Mouse (Mus musculus) T-cell, adult 2 months (primary cell): Measurements from ENCODE around the gene Imp4.
"Not testable (repeated sequence)": the region's sequence is repeated elsewhere in the genome, so short reads cannot be mapped to it uniquely, and the experiment has no call there.

ENCODE experiments used
- DNase-seq: peaks from one replicate; pipeline ENCODE4 v3.0.0; 2022; ENCODE audit warnings: low spot score

Gene Imp4

DNA sequence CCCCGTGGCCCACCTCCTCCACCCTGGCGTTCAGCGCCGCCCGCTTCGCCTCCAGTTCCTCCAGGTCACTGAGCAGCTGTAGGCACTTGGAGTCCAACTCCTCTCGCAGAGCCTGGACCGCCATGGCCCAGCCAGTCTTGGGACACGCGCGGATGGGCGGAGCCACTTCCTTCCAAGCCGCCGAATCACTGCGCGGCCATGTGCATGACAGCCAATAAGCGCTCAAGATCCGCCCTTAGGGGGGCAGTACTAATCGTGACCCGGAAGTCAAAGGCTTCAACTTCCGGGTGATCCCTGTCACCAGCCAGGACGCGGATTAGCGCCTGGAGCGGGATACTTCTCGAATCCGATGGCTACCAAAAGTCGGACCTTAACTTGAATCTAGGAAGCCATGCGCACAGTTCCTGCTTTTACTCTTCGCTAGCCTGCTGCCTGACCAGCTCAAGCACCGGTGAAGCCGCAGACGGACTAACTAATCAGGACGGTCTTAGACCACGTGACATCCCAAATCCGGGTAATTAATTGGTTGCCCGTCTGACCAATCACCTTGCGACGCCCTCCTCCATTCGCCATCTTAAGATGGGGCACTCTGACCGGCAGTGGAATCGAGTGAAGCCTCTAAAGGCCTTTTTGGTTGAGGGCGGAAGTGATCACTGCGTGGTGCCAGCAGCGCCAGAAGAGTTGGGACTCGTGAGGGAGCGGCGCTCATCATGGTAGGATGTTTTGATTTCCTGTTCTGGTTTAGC is at the start of gene Imp4, which contains the start of gene Ccdc115:
Gene Imp4 (plus strand): TSS at position 637 of the 746 bp plus-strand sequence.
Gene Ccdc115 (minus strand): TSS at position 458 of the 746 bp plus-strand sequence.
- peak; percentile 96 for DNase-seq

DNA sequence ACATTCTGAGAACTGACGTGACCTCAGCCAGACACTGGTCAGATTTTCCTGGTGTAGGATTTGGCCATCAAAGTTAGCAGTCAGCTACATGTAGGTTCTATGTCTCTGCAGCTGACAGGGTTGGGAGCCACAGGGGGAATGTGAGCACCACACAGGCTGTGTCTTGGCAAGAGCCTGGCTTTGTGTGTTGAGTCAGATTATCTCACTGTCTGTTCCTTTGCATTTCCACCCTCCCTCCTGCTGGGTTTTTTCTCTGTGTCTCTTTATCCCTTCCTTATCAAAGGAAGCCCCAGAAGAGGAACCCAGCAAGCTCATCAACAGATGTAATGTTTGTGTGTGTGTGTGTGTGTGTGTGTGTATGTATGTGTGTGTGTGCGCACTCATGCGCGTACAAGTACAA is 43.3 kb upstream of the Imp4 start:
- DNase-seq = no peak

DNA sequence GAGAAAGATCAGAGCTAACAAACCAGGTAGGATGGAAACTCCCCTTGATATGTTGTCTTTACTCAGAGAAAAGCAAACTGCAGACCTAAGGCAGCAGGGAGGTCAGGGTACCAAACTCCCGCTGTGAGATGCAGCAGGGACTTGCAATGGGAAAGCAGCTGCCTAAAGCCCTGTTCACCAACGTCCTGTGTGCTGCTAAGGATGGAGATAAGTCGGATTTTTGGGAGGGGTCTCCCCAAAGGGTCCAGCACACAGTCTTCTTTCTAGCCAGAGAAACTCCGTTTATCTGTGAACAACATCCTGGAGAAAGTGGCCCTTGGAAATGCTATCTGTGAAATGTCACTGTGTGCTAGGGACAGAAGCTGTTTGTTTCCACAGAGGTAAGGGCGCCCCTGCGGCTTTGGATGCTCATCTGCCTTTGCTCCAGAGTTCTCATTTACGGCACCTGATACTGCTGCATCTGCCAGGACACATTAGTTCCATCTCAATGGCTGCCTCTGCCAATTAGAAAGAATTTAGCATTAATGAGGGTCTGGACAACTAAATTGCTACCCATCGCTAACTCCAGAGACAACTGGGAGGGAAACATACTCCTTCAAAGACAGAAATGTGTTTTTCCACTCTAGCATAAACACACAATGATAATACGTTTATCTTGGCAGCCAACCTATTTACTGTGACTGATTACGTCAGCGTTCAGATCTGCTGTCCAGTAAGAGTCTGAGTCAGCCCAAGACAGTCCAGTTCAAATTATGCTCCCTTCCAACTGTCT is 40.3 kb upstream of the Imp4 start:
- no peak for DNase-seq

DNA sequence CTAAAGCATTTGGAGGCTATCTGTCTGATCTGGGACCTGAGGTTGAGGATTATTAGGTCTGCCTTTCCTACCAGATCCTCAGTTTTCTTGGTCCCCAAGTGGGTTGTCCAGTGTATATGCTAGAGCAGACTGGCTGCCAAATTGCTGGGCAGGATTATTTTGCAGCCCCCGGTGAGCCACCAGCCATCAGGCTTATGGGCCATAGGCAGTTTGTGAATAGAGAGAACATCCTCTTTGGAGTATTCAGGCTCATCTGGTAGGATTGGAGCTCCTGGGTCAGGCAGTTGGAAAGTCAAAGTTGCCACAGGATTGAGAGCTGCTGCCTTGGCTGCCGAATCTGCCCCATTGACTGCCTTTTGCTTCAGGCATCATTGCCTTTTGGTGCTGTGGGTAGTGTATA is 11.2 kb upstream of the Imp4 start:
- DNase-seq = no peak

DNA sequence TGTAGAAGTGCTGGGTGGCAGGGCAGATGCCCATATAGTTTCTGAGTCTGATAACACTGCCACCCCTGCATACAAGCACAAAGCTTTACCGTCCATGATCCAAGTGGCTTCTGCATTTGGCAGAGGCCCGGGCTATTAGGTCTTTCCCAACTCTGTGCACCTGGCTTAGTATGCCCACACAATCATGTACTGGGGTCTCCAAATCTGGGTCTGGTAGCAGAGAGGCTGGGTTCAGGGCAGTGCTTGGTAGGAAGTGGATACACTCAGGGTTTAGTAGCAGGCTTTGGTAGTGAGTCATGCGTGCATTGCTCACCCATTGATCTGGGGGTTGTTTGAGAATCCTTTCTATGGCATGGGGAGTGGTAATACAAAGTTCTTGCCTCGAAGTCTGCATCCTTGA is 10.4 kb upstream of the Imp4 start:
- DNase-seq = no peak

DNA sequence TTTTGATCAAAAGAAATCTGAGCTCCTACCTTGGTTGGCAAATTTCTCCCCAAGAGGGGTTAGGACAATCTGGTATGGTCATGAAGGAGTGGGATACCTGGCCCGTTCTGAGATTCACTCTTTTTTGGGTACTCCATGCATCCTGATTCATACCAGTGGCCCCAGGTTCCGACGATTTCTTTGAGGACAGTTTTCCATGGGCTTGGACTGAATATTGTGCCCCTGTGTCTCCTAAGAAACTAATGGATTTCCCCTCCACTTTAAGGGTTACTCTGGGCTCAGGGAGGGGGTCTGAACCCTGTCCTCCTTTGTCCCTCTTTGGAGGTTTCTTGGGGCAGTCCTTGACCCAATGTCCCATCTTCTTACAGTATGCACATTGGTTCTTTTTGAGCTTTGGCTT is 8.7 kb upstream of the Imp4 start:
- DNase-seq = no peak

DNA sequence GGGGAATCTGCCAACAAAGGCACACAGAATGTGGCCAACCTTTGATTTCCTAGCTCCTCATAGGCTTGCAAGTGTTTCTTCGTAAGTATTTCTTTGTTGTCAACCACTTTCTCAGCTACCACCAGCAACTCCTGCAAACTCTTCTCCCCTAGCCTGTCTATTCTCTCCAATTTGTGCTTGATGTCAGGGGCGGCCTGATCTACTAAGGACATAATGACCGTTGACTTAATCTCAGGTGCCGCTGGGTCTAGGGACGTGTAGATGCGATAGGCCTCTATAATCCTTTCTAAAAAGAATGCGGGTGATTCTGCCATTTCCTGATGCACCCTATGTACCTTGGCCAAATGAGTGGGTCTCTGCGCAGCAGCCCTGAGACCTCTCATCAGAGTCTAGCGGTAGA is 8.2 kb upstream of the Imp4 start:
- DNase-seq = no peak

DNA sequence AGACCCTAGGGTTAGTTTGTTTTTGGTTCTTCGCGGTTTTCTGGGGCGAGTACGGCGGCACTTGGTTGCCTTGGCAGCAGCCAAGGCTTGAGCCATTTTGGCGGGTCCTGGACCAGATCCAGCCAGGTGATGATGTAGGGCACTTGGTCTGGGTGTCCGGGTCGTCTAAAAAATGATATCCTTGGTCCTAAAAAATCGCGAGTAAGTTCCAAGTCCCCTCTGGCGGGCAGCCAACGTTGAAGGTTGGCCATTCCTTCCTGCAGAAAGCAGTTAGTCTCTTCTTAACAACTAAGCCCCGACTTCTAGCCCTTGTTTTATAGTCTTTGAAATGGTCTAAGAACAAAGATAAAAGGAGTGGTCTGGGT is 7.3 kb upstream of the Imp4 start:
- DNase-seq = no peak

GRCm38 (mm10) chr1:34432776-34433481 is 6.7 kb upstream of the Imp4 start:
- DNase-seq = peak; percentile 61

GRCm38 (mm10) chr1:34433891-34434521 is 5.6 kb upstream of the Imp4 start:
- peak; percentile 60 for DNase-seq

GRCm38 (mm10) chr1:34434660-34435160 is 4.9 kb upstream of the Imp4 start:
- peak; percentile 89 for DNase-seq

GRCm38 (mm10) chr1:34435371-34436120 is 4.1 kb upstream of the Imp4 start:
- no peak for DNase-seq

- DNase-seq = no peak
Measured at GRCm38 (mm10) chr1:34436374-34436773, 3.3 kb upstream of the Imp4 start.

- not testable (repeated sequence) for DNase-seq
Measured at GRCm38 (mm10) chr1:34437366-34437765, 2.3 kb upstream of the Imp4 start.

DNA sequence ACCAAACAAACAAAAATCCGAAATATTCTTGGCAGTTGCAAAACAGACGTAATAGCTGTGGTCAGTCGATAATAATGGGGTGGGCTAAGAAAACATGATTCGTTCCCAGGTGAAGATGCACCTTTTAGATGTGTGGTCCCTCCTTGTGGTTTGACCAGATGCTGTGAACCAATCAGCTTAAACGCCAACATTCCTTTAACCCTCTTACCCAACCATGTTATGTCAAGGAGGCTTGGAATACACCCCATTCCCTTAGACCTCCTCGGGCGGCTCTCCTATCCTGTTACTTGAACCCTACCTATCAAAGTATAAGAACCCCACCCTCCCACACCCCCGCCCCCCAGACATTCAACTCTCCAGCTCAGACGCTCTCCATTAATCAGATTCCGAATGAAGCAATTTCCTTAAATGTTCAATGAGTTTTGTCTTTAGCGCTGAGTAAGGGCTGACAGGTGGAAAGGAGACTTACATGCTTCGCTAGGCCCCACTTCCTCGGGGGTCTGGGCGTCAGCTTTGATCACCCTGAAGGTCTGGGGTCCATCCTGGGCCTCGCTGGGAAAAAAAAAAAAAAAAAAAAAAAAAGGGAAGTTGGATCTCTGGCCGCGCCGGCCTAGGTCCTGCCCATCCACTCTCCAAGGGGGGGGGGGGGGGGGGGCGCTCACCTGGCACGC is 1.1 kb upstream of the Imp4 start:
- DNase-seq = no peak

DNA sequence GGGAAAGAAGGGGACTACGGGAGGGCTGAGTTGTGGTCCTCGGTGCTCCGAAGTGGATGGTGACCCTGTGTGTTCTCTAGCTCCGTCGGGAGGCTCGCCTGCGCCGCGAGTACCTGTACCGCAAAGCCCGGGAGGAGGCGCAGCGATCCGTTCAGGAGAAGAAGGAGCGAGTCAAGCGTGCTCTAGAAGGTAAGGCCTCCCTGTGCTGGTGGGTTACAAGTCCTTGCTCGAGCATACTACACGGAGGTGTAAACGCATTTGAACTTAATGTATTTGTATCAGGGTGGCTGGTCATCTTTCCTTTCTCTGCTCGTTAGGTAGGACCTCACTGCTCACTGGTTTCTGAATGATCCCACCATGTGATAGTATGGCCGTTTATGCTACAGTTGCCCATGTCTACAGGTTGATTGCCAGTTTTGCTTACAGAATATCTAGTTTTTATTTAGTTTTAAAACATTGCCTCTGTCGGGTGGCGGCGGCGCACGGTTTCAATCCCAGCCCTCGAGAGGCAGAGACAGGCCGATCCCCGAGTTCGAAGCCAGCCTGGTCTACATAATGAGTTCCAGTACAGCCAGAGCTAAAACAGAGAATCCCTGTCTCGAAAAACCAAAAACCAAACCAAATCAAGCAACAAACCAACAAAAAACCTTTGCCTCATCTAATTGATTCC is 445 bp downstream of the Imp4 start:
- DNase-seq = no peak

DNA sequence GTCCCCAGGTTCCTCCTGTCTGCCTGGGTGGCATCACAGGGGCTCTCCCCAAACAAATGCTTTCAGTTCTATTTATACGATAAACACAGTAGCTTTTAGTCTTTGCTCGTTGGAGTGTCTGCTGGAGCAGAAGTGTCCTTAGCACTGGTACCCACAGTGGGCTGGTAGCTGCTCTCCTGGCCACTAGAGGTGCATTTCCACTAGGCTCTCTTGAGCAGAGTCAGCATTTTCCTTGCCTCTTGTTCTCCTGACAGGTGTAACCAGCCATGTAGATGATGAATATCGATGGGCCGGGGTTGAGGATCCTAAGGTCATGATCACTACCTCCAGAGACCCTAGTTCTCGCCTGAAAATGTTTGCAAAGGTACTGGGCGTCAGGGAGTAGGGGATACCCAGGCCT is 3.5 kb downstream of the Imp4 start:
- no peak for DNase-seq

GRCm38 (mm10) chr1:34458431-34458830 is 18.8 kb downstream of the Imp4 start:
- DNase-seq = peak; percentile 24

DNA sequence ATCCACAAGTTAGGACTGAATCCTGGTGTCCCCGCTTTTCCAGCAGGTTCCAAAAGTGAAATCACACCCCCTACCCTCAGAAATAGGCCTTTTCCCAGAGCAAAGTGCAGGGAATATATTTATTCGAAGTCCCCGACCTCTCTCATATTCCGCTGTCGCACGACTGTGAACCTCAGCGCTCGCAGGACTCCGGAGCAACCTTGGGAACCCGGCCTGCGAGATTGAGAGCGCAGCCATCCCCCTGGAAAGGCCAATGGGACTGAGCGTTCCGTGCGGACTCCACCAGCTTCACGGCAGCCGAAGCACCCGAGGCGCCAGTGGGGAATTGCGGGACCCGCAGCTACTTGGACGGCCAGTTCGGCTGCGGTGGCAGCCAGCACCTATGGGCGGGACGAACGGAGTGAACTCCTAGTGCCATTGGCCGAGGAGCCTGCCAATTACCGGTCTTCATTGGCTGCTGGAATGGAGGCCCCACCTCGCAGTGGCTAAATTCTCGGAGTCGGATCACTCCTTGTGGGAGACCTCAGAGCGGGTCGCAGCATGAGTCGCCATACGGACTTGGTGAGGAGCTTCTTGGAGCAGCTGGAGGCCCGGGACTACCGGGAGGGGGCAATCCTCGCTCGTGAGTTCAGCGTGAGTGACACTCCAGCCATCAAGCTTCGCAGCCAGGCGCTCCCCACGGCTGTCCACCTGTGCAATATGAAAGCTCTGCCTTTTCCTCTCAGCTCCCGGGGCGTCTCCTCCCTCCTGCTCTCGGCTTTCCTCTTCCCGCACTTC is 19.8 kb downstream of the Imp4 start, which contains the start of gene Ptpn18:
Gene Ptpn18 (plus strand): TSS at position 479 of the 777 bp plus-strand sequence.
- peak; percentile 74 for DNase-seq
